Mouse (Mus musculus) spleen, adult 2 months (tissue): ENCODE data around the gene Cyba.

Experiments used
- CTCF ChIP-seq: fragments of 200-500 bp; IDR thresholded peaks from 2 replicates; pipeline ENCODE4 v1.5.1; 2011; ENCODE audit warnings: mild to moderate bottlenecking, inconsistent platforms; ENCODE audit not compliant: insufficient read depth, insufficient read length, insufficient replicate concordance; ENCODE audit errors: extremely low read depth
- POLR2A ChIP-seq: fragments of 200-500 bp; IDR thresholded peaks from 2 replicates; pipeline ENCODE4 v1.6.1; 2011; ENCODE audit warnings: low read depth, low read length, inconsistent platforms

GRCm38 (mm10) chr8:122474951-122475560 lies 42.3 kb upstream of the Cyba start:
- TF ChIP-seq POLR2A (no peak), CTCF (no peak)
